Mouse (Mus musculus) liver, adult 2 months (tissue): Measurements from ENCODE around the gene Syt13.

Source experiments
- CTCF ChIP-seq: fragments of 200-500 bp; IDR thresholded peaks from 2 replicates; pipeline ENCODE4 v1.5.1; 2011; ENCODE audit warnings: low read depth, low read length, control low read depth
- POLR2A ChIP-seq: fragments of 200-500 bp; IDR thresholded peaks from 2 replicates; pipeline ENCODE4 v1.6.1; 2011; ENCODE audit warnings: low read length, control low read depth; ENCODE audit not compliant: insufficient read depth; ENCODE audit errors: extremely low read depth

- TF ChIP-seq POLR2A (no peak), CTCF (no peak)
Measured at GRCm38 (mm10) chr2:92982591-92983272, 67.8 kb downstream of the Syt13 start.
